Mouse (Mus musculus): ENCODE data around the gene Cdk9. TPM values are rescaled to one million over a fixed set of nuclear protein-coding genes. Genes with fewer than 3 reads are reported as not detected.

The Cdk9 gene
- total and polyA plus RNA-seq, 3 experiments: 69.7 to 131 (median 74.7) TPM

DNA sequence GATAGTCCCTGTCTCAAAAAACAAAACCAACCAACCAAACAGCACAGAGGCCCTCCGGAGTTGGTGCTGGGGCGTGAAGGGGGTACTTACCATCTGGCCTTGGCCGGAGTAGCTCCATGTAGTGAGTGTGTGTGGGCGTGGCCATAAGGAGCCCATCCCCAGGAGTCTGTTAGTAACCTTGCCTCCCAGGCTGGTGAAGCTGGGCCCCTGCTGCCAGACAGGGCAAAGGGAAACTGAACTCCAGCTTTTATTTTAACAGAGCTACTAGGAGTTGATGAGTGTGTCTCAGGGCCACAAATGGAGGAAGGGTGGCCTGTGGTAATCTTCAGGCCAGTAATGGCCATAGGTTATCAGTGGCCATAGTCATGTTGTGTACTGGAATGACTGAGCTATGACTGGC lies 21.6 kb upstream of the Cdk9 start:
- DNase-seq: no peak

DNA sequence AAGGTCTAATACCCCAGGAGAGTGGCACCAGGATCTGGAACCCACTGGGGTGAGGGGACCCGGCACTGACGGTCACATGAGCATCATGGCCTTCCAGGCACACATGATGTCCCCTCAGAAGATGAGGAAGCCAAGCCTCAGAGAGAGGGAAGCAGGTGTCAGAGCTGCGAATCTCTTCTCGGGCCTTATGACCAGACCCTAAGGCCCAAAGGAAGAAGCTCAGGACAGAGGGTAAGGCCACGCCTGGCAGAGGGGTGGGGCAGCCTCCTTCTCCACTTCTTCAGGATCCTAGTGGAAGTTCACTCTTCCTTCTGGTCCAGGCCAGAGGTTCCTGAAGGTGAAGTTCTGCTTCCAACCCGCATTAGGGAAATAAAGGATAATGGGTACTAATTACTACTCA lies 19.8 kb upstream of the Cdk9 start:
- DNase-seq: no peak

DNA sequence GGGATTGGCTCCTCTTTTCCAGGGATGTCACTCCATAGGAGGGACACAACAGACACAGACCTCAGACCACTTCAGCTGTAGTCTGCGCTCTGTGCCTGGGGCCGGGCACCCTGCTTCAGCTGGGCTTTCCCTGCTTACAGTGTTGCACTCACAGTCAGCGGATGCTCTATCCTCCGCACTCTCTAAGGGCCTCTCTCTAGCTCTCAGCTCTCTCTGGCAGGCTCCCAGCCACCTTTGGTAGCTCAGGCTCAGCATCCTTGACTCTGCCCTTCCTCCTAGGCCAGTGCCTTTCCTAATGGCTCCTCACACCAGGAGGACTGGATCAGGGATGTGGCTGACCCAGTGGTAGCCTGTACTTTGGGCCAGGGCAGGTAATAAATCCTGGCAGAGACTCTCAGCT lies 19.0 kb upstream of the Cdk9 start:
- no peak for DNase-seq

DNA sequence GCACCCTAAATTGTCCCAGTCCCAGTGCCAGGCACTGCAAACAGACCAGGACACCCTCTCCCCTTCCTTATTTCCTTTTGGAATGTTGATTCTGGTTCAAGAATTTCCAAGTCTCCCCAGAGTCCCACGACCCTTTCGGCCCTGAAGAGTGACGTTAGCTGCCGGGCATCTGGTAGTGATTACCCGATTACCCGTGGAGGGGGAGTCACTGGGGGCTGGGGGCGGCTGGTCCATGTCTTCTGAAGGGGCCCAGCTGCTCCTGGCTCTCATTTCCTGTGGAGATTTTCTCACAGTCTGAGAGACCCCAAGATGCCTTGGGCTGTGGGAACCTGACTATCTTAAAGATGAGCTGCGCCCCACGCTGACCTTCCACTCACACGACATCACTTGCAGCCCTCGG lies 18.0 kb upstream of the Cdk9 start:
- DNase-seq: no peak

DNA sequence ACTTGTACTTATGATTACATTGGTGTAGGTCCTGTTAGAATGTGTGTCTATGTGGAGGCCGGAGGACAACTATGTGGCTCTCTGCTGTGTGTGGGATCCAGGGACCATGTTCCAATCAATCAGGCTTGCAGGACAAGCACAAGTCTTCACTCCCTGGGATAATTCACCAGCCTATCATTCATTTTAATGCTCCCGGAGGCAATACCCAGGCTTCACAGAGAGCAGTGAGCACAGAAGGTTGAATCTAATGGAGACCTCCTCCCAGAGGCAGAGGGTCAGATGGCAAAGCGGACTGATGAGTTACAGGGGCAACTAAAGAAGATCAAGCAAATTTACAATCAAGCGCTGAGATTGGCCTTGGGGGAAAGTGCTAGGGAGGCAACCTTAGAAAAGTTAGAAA lies 16.7 kb upstream of the Cdk9 start:
- DNase-seq: no peak

DNA sequence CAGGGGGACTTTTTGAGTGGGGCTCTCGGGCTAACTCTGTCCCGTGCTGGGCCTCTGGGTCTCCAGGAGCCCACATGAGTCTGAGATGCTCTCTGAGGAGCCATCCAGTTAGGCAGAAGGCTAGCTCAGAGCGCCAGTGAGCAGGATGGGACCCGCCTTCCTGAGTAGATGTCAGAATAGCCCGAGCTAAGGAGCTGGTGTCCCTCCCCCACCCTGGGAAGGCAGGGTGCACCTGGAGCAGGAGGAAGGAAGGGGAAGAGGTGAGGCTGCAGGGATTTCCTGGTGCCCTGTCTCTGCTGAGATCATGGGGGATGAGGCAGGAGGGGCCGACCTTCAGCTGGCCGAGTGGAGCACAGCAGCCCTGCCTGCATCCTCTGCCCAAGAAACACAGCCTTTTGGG lies 15.6 kb upstream of the Cdk9 start:
- DNase-seq: peak; percentile 77

DNA sequence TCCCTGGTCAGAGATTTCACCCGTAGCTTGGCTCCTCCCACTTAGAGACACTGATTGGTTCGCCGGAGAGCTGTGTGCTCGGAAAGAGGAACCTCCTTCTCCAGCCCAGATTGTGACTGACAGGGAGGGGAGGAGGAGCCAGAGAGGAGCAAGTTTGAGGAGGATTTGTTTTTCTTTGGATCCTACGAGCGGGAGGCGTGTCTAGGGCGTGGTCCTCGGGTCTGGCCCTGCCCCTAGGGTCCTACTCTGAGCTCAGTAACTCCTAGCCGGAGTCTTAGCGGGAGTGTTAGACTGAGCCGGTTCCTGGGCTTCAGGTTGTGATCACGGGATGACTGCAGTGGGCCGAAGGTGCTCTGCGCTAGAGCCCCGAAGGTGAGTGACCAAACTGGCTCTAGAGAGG lies 14.6 kb upstream of the Cdk9 start:
- peak; percentile 96 for DNase-seq

DNA sequence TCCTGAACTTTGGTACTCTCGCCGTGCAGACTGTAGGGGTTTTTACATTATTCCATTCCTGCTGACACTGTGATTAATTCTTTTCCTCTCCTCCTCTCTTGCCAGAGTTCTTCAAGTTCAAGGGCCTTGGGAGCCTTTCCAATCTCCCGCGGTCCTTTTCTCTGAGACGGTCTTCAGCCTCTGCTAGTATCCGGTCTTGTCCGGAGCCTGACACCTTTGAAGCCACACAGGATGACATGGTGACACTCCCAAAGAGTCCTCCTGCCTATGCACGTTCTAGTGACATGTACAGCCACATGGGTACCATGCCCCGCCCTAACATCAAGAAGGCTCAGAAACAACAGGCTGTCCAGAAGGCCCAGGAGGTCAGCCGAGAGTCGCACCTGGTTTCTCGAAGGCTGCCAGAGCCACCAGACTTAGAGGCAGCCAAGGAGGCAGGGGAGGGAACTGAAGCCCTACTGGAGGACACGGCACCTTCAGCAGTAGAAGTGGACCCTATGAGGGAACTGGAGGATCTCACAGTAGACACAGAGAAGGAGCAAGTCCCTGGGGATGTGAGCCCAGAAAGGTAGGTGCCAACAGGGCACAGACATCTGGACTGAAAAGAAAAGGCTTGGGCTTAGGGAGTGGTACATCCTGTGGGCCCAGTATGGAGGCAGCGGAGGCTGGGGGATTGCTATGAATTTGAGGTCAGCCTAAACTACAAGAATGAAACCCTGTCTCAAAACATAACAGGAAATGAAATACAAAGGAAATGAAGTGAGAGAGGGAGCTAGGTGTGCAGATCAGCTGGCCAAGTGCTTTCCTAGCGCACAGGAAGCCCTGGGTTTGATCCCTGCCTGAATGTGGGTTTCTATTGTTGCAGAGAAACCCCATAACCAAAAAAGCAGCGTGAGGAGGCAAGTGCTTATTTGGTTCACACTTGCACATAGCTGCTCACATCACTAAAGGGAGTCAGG lies 12.2 kb upstream of the Cdk9 start:
- peak; percentile 63 for DNase-seq

DNA sequence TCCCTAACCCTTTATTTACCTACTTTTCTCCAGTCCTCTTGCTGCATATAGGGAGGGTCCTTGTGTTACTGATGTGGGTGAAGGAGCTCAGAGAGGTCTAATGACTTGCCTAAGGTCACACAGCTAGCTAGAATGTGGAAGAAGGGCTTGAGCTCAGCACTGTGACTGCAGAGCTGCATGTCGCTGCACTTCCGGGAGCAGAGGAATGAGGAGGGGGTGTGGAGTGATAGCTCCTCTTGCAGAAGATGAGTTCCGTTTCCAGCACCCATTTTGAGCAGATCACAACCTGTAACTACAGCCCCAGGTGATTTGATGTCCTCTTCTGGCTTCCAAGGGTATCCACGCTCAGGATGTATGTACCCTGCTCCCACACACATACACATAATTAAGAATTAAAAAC lies 11.3 kb upstream of the Cdk9 start:
- DNase-seq: no peak

DNA sequence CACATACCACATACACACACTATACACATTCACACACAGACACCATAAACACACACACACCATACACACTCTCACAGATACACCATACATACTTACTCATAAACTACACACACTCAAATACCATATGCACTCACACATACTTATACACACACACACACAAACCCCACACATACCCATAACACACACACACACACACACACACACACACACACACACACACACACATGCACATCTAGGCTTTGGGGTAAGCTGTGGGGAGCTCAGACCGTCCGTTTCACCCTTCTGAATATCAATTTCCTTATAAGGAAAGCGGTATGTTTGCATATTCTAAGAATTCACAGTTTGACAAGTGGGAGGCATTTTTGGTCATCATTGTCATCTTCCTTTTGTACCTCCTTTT lies 9.7 kb upstream of the Cdk9 start:
- DNase-seq: no peak

DNA sequence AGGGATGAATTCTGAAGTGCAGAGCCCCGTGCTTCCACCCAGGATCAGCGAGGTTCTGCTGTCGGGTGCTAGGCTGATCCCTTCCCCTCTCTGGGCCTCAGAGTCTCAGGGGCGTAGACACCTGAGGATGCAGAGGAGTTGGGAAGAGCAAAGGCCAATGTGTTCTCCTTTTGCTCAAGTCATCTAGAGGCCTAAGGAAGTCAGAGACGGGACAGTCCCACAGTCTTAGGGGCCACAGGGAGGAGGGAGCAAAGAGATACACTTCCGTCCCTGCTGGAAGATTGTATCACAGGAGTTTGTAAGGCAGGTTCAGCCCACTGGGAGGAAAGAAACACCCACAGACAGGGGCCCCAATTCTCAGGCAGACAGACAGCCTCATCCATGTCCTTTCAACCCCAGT lies 9.2 kb upstream of the Cdk9 start:
- no peak for DNase-seq

DNA sequence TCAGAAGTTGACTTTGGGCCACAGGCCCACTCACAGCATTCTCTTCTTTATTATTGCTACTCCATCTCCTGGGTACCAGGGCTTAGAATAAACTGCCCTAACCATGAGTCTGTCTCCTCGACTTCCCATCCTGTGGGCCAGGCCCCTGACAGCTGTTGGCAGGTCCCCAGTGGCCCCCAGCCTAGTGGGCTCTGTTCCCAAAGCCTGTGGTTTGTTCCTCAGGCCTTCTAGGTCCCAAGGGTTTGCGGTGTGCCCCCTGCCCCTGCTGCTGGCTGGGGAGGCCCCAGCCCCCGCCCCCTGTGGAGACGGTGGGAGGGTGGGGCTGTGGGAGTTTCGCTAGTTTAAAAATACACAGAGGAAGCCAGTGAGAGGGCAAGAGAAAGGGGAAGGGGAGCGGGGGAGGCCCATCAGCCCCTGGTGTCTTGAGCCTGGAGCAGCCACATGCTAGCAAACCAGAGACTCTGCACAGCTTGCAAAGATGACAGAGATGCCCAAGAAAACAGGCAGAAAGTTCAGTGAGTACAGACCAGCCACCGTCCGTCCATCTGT lies 7.9 kb upstream of the Cdk9 start, which contains the start of gene Sh2d3c:
TSS of gene Sh2d3c (plus strand) at position 375 of the 549 bp plus-strand sequence.
- no peak for DNase-seq

DNA sequence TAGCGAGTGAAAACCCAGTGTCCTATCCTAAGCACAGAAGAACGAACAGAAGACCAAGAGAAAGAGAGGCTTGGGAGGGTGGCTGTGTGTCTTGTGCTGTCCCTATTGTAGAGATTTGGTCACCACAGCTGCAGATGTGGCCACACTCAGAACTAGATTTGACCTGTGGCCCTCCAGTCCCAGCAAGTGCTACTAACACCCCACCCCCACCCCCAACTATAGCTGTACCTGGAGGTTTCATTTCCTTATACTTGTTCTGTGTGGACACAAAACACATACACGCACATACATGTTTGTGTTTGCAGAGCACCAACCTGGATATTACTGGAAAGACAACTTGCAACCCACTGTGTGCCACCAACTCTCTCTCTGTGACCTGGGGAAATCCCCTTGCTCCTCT lies 7.2 kb upstream of the Cdk9 start:
- DNase-seq: no peak

DNA sequence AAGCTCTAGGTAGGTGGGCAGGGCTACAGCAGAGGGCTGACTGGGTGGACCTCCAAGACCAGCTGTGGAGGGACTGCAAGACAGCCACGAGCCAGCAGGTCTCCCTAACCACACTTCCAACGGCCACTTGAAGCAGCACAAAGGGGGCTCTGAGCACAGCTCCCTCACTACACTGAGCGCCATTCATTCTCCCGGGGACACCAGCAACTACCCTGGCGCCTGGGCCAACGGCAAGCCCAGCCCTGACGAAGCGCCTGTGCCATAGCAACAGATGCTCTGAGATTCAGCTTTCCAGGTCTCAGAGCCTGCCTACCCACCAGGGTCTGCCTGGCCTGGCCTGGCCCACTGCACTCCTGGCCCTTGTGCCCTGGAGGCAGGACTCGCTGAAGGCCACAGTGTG lies 5.9 kb upstream of the Cdk9 start:
- DNase-seq: no peak

DNA sequence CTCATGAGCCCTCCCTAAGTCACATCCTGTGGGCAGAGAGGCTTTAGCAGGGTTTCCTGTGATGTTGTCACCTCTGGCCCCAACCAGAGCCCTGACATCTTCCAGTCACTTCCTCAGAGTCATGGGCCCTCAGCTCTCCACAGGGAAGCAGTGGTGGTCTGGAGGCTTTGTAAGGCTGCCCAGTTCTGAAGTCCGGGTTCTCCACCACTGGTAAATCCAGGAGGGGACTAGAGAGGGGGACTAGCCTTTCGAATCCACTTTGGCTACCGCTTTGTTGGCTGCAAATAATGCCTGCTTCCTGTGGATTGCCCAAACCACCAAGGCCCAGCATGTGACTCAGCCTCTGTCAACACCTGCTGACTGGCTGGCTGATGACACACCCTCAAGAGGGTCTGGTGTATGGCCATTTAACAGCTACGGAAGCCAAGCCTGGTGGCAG lies 2.1 kb upstream of the Cdk9 start:
- DNase-seq: peak; percentile 65

DNA sequence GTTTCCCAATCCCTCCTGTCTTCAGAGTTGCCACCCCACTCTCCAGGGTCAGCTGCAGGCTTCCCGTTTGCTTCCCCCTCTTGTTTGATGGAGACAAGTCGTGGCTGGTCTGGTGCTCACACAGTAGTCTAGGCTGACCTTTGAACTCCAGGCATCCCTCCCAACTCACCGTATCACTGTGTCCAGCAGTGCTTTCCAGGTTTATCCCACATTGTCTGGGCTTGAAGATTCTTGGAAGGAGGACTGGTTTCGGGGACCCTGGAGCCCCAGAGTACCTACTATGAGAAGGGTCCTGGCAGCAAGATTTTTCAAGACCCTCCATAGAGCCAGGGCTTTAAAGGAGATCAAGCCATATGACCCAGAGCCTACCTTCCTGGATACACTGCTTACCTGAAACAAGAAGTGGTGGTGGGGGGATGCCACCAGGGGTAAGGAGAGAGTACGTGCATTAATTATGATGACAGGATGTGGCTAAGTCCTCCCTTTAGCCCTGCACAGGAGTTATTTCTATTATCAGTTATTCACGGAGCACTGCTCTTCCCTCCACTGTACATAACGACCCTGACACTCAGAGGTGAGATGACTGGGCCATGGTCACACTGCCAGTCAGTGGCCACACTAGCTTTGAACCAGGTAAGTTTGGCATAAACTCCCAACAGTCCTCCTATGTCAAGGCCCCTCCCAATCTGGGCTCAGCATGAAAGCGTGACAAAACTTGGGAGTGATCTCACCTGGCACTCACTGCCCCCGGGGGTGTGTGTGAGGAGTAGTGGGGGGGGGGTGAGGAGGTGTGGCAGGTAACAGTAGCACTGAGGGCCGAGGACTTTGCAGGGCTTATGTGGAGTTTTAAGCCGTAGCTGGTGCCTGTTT lies 1.5 kb upstream of the Cdk9 start:
- DNase-seq: no peak

DNA sequence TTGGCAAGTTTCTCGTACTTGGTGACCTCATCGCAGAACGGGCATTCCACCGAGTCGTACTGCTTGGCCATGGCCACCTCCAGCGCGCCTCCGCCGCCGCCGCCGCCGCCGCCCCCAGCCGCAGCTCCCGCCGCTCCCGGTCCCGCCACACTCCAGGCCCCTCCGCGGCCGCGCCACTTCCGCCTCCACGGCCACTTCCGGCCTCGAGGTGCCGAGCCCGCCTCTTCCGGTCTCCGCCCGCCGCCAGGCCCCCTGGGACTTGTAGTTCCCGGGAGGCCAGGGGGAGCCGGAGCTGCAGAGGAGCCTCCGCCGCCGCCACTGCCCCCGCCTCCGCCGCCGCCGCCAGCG lies 316 bp downstream of the Cdk9 start:
- DNase-seq: peak; percentile 97

DNA sequence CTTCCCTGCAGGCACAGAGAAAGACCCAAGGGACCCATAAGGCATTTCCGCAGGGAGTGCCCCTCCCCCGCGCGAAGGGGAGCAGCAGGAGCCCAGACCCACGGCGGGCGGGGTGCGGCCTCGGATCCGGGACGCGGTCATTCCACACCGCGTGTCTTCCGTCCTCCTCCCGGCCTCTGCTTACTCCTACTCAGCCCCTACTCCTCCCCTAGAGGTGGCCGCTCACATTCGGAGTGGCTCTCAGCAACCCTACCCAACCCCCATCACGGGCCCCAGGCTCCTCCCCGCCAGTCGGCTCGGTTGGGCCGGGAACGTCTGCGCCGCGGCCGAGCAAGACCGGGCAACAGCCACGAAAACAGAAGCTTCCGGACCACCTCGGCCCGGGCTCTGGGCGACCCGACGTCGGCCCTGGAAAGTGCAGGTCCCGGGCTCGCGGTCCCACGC lies 746 bp downstream of the Cdk9 start:
- peak; percentile 85 for DNase-seq

DNA sequence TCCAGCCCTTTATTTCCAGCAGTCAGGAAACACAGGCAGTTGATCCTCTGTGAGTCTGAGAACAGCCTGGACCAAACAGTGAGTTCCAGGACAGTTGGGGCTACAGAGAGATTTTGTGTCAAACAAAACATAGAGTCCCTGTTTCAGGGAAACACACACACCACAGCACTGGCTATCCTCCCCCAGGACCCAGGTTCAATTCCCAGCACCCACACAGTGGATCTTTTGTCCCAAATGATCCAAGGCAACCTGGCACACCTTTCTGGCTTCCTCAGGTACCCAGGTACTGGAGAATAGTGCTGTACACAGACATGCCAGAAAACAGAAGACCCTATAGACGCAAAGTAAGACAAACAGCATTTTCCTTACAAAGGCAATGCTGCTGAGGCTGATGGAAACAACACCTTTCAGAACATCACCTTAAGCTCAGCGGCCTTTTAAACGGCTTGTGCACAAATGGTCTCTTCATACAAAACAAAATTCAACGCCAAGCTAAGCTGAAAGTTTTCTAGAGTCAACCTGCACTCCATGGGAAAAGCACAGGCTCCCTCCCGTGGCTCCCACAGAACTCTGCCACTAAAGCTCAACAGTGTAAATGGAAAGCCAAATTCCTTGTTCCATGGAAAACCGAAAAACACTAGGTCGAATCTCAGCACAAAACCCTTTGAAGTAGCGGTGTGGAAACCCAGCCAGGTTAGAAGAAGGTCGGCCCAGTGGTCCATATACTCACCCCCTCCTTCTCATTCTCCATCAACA lies 1.4 kb downstream of the Cdk9 start:
- no peak for DNase-seq

DNA sequence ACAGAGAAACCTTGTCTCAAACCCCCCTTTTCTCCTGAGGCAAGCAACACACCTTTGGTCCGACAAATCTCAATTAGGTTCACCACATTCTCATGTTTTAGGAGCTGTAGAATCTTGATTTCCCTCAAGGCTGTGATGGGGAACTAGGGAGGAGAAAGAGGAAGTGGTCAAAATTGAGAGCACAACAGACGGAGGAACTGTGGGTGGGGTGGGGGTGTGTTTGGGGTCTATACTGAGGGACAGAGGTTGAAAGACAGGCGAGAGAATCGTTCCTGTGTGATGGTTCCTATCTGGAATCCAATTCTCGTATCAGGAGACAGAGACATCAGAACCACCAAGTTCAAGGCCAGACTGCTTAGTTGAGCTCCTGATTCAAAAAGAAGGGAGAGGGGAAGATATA lies 2.5 kb downstream of the Cdk9 start:
- DNase-seq: no peak

DNA sequence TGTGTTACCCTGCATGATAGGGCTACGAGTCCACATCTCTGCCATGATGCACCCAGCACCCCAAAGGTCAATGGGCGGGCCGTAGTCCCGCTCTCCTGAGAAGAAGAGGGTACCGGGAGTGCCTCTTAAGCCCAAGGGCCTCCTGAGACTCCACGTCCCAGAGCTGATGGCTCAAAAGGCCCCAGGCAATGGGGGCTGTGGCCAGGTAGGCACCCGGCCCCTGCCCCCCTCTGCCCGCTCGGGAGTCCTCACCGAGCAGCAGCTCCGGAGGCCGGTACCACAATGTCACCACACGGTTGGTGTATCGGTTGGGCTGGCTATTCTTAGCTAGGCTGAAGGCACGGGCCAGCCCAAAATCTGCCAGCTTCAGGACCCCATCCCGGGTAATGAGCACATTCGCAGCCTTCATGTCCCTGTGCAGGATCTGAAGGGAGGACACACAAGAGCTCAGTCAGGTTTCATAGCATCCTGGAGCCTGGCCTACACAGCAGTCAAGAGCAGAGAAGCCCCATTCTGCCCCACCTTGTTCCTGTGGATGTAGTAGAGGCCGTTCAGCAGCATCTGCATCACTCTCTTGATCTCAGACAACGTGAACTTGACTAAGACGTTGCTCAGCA lies 3.2 kb downstream of the Cdk9 start:
- DNase-seq: no peak

DNA sequence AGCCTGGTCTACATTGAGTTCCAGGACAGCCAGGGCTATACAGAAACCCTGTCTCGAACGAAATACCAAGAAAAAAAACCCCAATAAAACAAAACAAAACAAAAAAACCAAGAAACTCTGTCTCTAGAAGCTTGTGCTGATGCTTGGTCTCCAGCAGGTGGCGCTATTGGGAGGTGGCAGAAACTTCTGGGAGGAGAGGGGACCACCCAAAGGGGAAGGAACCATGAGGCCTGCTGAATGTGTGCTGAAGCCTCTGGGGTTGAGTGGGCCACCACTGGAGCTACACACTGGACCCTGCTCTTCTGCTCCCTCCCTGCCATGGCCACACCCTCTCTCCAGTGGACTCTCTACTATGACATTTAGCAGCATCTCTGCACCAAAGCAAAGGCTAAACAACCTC lies 4.2 kb downstream of the Cdk9 start:
- no peak for DNase-seq

Measured in adrenal gland, adult 2 months (tissue).